Mouse (Mus musculus) cerebellum, postnatal 36 days (tissue): ENCODE results near the gene Rai1.

ENCODE experiments used
- DNase-seq, 2 experiments: peaks; one replicate each; pipeline ENCODE4 v3.0.0; 2021 to 2022; ENCODE audit warnings: mixed read lengths in 2 of 2

Gene Rai1

DNA sequence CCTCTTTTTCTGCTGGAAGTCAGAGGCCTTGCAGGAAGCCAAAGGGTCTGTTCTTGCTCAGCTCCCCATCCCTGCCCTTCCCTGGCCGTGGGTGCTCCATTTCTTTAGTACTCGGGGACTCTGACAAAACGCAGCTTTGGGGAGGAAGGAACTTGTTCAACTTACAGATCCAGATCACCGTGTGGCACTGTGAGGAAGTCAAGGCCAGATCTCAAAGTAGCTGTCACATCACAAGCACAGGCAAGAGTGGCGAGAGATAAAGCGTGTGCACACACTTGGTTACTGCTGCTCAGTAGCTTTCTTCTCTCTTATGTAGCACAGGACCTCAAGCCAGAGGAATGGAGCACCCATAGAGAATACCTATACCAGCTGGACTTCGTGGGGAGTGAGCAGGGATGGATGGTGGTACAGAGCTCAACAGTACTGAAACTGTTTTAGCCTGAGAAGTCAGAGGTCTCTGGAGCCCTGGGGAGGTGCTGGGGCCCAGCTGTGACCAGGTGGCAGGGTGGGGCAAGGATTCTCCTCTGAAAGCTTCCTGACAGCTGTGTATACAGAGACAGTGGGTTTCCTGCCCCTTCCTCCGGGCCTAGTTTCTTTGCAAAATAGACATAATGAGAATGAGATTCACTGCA is 5.1 kb upstream of the Rai1 start:
- DNase-seq, result no peak

DNA sequence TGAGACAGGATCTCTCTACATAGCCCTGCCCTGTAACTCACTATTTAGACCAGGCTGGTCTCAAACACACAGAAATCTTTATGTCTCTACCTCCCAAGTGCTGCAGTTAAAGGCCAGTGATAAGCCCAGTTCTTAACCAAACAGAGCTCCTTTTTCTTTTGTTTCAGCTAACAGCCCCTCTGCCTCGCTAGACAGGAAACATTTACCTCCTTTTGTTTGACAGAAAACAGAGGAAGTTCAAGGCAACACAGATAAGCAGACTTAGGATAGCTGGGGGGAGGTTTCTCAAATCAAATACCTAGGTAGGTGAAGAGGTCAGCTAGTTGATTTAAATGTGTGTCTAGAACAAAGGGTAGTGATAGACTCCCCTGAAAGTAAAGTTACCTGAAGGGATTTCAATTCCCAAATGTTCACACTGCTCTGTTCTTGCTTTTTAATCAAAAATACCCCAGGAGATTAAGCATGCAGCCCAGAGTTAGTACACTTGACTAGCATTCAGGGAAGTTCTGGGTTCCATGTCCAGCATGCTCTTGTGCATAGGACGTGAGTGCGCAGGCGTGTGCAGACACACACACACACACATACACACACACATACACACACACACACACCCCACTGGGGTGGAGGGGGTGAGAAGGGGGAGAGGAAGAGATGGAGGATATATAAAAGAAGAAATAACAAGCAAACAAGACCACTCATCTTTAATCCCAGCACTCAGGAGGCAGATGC is 3.8 kb upstream of the Rai1 start:
- no peak for DNase-seq

- no peak for DNase-seq
Measured at GRCm38 (mm10) chr11:60101986-60102385, 2.8 kb upstream of the Rai1 start.

- no peak for DNase-seq
Measured at GRCm38 (mm10) chr11:60102664-60103063, 2.1 kb upstream of the Rai1 start.

GRCm38 (mm10) chr11:60103567-60103966 is 1.2 kb upstream of the Rai1 start:
- DNase-seq, result no peak

DNA sequence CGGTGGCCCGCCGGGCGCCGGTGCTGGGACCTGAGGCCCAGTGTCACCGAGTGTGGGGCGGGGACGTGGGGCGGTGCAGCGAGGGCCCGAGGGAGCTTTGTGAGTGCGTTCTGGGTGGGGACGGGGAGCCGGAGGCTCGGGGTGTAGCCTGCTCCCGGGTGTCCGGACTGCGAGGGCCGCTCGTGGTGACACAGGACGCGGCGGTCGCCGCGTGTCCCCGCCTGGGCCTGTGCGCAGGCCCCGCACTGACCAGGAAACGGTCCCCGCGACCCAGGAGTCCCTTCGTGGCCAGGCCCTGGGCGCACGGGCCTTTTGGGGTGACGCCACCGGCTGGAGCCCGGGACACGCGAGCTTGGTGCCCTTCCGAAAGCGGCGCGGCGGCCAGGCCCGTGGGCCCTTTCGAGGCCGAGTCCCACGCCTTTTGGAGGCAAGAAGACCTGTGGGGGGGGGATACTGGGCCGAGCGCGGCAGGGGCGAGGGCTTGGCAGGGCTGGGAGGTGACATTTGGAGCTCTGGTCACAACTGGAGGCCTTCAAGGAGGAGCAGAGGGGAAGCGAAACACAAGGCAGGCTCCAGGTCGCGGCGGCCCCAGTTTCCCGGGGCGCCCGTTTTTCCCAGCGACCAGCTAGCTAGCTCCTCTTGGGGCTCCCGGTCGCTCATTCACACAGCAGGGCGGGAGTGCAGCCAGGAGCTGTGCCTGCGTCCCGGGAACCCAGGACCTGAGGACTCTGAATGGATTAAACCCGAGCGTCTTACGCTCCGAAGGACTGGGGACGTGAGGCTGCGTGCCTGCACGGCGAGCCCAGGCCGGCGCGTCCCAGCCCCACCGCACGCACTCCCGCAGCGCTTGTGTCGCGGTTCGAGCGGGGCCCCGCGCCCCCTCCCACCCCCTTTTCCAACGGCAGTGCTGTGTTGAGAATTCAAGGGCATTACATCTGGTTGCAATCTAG is 1.1 kb downstream of the Rai1 start:
- peak; percentile 63 to 65 for DNase-seq

- peak; percentile 31 to 39 for DNase-seq
Measured at GRCm38 (mm10) chr11:60106543-60107110, 1.8 kb downstream of the Rai1 start.

DNA sequence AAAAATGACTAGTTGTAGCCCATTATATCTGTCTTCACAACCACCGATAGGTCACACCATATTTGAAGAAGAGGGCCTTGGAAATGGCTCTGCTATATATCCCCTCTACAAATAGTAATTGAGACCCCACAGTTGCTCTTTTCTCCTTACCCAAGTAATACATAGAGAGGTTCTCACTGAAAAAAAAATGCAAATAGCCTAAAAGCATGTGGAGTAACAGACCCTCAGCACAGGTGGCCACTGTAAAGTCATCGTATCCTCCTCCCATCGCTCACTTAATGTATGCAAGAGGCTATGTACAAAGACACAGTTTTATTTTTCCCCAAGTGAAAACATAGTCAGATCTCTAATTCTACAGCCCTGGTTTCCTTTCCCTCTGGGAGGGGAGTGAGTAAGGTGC is 2.6 kb downstream of the Rai1 start:
- no peak for DNase-seq

- peak in 1 of 2 experiments; percentile 26 for DNase-seq
Measured at GRCm38 (mm10) chr11:60108631-60109172, 3.9 kb downstream of the Rai1 start.

DNA sequence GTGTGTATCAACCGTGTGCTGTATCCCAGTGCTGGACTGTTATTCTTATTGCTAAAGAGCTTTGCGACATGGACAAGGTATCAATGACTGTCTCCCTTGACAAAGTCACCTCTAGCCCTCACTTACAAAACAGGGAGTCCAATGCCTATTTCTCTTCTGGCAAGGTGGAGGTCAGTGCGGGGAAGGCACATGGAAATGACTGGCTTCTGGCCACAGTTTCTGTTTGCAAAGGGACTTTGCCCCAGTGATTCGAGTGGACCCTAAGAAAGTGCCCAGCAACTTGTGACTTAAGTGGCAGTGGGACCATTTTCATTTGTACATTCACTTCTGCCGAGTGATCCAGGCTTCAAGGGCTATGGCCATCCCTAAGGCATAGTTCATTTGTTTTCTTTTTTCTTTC is 5.6 kb downstream of the Rai1 start:
- no peak for DNase-seq

DNA sequence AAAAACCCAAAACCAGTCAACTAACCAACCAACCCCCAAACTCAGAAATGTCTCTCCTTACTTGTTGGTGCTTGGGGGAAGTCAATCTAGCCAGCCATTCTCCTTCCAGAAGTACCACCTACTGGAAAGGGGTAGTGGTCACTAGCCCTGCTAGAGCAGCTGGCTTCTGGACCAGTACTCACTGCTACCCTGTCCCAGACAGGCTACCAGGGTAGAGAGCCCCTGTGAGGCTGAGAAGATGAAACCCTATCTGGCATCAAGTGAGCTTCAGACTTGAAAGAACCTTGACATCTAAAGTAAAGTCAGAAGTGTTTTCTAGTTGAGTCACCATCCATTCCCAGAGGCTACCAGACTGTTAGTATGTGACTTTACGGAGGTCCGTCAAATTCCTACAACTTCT is 6.8 kb downstream of the Rai1 start:
- no peak for DNase-seq

DNA sequence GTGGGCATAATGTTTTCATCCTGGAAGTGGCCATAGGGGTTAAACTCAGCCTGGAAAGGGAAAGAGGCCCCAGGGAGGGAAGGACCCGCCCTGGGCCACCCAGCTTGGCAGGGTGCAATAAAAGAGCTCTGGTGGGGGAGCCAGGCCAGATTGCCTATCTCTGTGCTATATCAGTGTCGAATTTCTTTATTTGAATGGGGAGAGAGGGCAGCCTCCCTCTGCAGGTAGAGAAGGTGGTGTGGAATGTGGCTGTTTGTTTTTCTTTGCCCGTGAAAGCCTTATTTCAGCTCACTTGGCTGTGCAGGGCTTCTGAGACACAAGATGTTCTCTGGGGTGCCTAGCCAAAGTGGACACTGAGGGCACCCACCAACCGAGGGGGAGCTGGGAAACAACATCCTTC is 8.8 kb downstream of the Rai1 start:
- no peak for DNase-seq

GRCm38 (mm10) chr11:60114296-60115023 is 9.6 kb downstream of the Rai1 start:
- DNase-seq, result peak; percentile 18 to 28

DNA sequence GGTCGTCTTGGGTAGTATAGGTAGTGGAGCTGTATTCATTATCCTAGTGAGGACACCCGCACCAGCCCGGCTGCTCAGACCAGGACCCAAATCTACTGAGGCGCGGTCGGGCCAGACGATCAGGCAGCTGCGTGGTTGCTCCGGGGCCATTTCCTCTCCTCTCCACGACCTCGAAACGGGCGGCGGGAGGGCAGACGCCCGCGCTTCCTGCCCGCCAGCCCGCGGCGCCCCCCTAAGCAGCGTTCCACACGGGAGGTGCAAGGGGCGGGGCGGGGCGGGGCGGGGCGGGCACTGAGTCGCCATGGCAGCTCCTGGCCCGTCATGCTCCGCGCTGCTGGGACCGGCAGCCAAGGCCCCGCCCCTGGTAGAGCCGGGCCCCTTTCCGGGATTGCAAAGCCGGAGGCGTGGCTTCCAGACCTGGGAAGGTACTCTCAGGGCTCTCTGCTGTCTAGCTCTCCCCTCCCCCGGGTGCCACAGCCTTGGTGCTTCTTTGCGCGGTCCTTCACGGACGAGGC is 10.3 kb downstream of the Rai1 start:
- DNase-seq, result peak; percentile 81 to 88

- DNase-seq, result no peak
Measured at GRCm38 (mm10) chr11:60115638-60116276, 10.9 kb downstream of the Rai1 start.

DNA sequence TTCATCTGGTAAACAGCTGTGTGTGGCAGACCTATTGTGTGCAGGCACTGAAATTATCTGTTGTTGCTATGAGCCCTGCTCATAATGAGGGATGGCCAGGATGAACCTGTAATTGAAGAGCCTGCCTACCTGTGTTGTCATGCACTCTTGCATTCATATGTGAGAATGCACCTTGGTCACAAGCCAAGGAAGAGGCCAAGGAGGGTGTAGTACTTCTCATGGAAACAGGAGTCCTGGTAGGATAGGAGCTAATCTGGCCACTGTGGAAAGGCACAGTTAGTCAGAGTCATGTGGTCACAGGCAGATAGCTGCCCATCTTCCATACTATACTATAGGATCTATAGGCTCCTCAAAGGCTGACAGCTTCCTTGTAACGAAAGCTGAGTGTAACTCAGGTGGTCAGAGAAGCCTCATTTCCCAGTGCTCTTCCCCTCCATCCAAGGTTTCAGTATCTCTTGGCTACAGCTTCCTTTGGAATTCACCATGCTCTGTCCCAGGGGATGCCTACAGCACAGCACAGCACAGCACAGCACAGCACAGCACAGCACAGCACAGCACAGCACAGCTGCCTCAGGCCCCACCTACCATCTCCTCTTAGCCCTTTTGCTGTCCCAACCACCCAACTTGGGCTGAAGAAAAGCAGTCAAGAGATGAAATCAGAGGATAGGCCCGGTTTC is 15.9 kb downstream of the Rai1 start:
- no peak for DNase-seq

DNA sequence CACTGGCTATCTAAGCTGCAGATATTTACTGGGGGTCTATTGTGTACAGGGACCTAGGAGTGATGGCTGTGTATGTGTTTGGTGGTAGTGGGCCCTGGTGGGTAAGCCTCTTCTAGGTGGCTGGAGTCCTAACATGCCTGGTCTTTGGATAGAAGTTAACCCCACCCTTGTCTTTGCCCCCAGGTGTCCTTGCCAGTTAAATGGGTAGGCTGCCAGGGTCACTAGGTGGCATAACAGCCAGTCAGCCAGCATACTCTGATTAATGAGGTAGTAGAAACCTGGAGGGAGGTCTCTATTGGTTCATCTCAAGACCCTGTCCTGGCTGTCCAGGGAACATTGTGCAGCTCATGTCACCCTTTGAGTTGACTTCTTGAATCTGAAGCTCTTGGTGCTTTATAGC is 17.8 kb downstream of the Rai1 start:
- DNase-seq, result no peak

DNA sequence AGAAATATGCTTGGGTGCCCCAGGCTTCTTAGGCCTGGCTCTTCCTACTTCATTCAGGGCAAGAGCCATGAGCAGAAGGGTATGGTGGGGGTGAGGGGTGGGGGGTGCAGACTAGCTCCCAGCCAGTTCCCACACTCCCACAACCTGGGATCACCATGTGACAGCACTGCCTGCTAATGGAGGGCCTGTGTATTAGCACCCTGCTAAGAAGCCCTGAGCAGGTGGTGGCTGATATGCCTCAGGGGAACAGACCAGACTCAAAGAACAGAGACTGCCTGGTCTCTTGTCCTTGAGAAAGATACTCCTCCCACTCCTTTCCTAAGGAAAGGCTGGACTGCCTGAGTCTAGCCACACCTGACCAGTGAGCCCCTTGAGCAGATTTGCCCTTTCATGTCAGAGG is 22.2 kb downstream of the Rai1 start:
- no peak for DNase-seq

DNA sequence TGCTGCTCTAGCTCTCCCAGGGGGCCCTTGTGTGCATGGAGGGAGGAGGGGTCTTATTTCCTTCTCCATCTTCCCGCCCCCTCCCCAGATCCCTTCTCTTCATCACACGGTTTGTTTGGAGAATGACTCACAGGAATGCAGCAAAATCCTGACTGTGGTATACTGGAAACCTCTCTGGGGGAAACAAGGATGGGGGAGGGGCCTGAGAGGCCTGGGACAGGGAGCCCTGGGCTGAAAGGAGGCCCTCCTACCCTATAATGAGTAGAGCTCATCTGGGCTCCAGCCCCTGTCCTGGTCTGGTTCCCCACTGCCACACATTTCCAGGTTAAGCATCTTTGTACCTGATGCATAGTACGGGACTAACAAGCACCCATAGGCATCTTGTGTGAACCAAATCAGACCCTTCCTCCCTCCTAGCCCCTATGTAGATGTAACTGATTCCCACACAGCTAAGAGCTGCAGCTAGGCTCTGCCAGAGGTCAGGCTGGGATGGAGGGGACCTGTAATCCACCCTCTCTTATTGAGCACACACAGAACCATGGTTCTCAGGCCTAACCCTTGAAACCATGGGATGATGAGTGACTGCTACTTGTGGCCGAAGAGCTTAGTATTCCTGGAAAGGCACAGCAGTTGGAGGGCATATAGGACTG is 23.2 kb downstream of the Rai1 start:
- DNase-seq, result no peak

- DNase-seq, result no peak
Measured at GRCm38 (mm10) chr11:60130516-60130915, 25.7 kb downstream of the Rai1 start.
